Mouse (Mus musculus): ENCODE data around the gene Dnase1l3. TPM values are rescaled to one million over a fixed set of nuclear protein-coding genes. Genes with fewer than 3 reads are reported as not detected.

The Dnase1l3 gene
- 1 to 10 TPM; 5.5 to 6.5 TPM for total RNA-seq (2023)

GRCm38 (mm10) chr14:7994271-7994767, at the start of gene Dnase1l3:
Dnase1l3 (minus strand) TSS chr14:7994573.

DNA sequence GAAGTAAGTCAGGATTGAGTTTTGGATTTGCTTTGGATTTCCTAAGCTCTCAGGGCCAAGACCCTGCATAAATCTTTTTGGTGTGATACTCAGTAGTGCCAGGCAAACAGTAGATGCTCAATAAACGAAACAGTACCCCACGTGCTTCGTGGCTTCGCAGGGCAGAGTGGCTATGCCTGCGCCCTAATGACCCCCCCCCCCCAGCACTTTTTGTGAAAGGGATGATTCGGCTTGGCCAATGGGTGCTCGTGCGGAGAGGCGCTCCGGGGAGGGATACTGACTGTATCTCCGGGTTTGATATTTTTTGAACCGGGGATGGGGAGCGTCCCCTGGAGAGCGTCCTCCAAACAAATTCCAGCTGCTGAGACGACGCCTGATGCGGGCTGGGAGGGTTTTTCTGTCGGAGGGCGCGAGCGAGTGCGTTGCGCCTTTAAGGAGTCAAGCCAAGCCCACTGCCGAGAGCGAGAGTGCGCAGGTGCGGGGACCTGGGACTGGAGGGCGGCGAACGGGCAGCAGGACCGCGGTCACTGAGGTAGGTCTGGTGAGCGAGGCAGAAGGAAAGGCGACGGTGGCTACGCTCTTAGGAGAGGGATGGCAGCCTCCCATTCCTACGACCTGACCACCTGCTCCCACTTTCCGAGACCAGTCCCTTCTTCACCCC, 8.2 kb upstream of the Dnase1l3 start, which contains the start of gene Abhd6:
TSS of gene Abhd6 (plus strand) at position 471 of the 661 bp plus-strand sequence.

DNA sequence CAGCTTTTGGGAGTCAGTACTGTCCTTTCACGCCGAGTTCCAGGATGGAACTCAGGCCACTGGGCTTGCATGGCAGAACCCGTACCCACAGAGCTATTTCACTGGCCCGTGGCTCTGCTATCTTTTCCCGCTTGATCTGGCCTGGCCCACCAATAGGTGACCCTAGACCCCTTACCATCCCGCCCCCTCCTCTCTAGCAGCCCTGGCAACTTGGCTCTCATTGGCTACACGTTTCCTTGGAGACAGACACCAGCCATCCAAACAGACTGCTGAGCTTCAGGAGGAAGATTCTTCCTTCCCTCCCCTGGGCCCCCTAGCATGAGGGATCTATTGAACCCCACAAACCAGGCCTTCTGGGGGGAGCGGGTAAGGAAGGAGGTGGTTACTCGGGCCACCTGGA, 37.3 kb downstream of the Dnase1l3 start, which contains the start of gene Gm45521:
TSS of gene Gm45521 (plus strand) at position 240 of the 400 bp plus-strand sequence.

Other genes with a start within 250 kb of the Dnase1l3 start
- not detected for gene Gm26661, start 203.0 kb downstream of the Dnase1l3 start, total RNA-seq (2023)
- gene Flnb, start 176.6 kb downstream of the Dnase1l3 start, total RNA-seq (2023): 10 to 100 TPM; 15.8 to 17.5 TPM
- not detected for gene Gm45521, start 37.3 kb downstream of the Dnase1l3 start, total RNA-seq (2023)
- 10 to 100 TPM; 11.6 to 14.1 TPM for gene Abhd6, start 8.3 kb upstream of the Dnase1l3 start, total RNA-seq (2023)
- gene Rpp14, start 85.8 kb upstream of the Dnase1l3 start, total RNA-seq (2023): 10 to 100 TPM; 18.9 to 19.6 TPM
- gene Pxk, start 103.6 kb upstream of the Dnase1l3 start, total RNA-seq (2023): 100 to 1,000 TPM; 286 to 352 TPM
- 100 to 1,000 TPM; 118 to 137 TPM for gene Pdhb, start 178.5 kb upstream of the Dnase1l3 start, total RNA-seq (2023)
- gene Kctd6, start 219.6 kb upstream of the Dnase1l3 start, total RNA-seq (2023): 10 to 100 TPM; 10.2 to 12.8 TPM

All from B cell, adult 67 days (primary cell).